Mouse (Mus musculus) liver, postnatal 0 days (tissue): ENCODE measurements around the gene Bves. TPM values are rescaled to one million over a fixed set of nuclear protein-coding genes. Genes with fewer than 3 reads are reported as not detected.
"Not testable (repeated sequence)": the region's sequence is repeated elsewhere in the genome, so short reads cannot be mapped to it uniquely, and the experiment has no call there.

Experiments
- ATAC-seq: fragments of 200-750 bp; cut with Nextera tagmentation; 2 replicates; pipeline ENCODE4 v1.8.0; 2017; ENCODE audit warnings: mild to moderate bottlenecking, moderate library complexity
- DNase-seq: peaks from one replicate; pipeline ENCODE4 v3.0.0-alpha.2; 2016
- H3K27ac ChIP-seq: fragments of 300-500 bp; sonication (generic); 2 replicates; pipeline ENCODE4 v1.5.1; 2014; ENCODE audit warnings: antibody characterized with exemption, moderate library complexity, mild to moderate bottlenecking, low read depth
- H3K27me3 ChIP-seq: fragments of 300-500 bp; sonication (generic); 2 replicates; pipeline ENCODE4 v1.6.1; 2014; ENCODE audit warnings: low read length, control low read depth, mixed read lengths; ENCODE audit not compliant: insufficient read depth
- H3K36me3 ChIP-seq: fragments of 300-500 bp; sonication (generic); replicated peaks from 2 replicates; pipeline ENCODE4 v1.6.1; 2014; ENCODE audit warnings: mild to moderate bottlenecking, control low read depth, low read length, moderate library complexity, mixed read lengths; ENCODE audit not compliant: insufficient read depth
- H3K4me1 ChIP-seq: fragments of 300-500 bp; sonication (generic); 2 replicates; pipeline ENCODE4 v1.6.1; 2014; ENCODE audit warnings: antibody characterized with exemption, mild to moderate bottlenecking, control low read depth; ENCODE audit not compliant: insufficient read depth
- H3K4me2 ChIP-seq: fragments of 300-500 bp; sonication (generic); 2 replicates; pipeline ENCODE4 v1.6.1; 2014; ENCODE audit warnings: low read depth, mild to moderate bottlenecking, low read length, moderate library complexity, mixed read lengths
- H3K4me3 ChIP-seq: fragments of 300-500 bp; sonication (generic); 2 replicates; pipeline ENCODE4 v1.5.1; 2014; ENCODE audit warnings: low read depth, low read length
- H3K9ac ChIP-seq: fragments of 300-500 bp; sonication (generic); replicated peaks from 2 replicates; pipeline ENCODE4 v1.6.1; 2014; ENCODE audit warnings: mild to moderate bottlenecking, moderate library complexity
- H3K9me3 ChIP-seq: fragments of 300-500 bp; sonication (generic); 2 replicates; pipeline ENCODE4 v1.6.1; 2016; ENCODE audit warnings: mild to moderate bottlenecking, control low read depth, low read length, mixed read lengths
- CTCF ChIP-seq: sonication (generic); IDR thresholded peaks from 2 replicates; pipeline ENCODE4 v1.5.1; 2016; ENCODE audit warnings: antibody characterized with exemption, low read depth
- EP300 ChIP-seq: IDR thresholded peaks from 2 replicates; pipeline ENCODE4 v1.6.1; 2016; ENCODE audit warnings: antibody characterized with exemption, low read depth, mild to moderate bottlenecking
- WGBS: fragments of 180-500 bp; shearing (Covaris S2); extraction: QIAGEN DNeasy Blood & Tissue Kit; methylation state at CpG from one replicate; pipeline ENCODE4 v1.1.7; 2014; ENCODE audit not compliant: insufficient replicate concordance; 5-methylcytosine and 5-hydroxymethylcytosine counted together
- polyA plus RNA-seq: library from polyadenylated mRNA; unstranded; fragments of >200 nt; fragmentation: Nextera tagmentation; extraction: Ambion mirVana; gene quantifications from 2 replicates; pipeline ENCODE4 v1.2.1, GENCODE M21; 2015

Bves gene
- polyA plus RNA-seq: 0.05 and 0.11 TPM in 2 replicates

- 3% methylated on average over 96 of the region's 116 CpGs for WGBS
- TF ChIP-seq CTCF: no peak
- TF ChIP-seq EP300: no peak
- ATAC-seq: no peak
- Histone ChIP-seq H3K4me2 (peak within 1 kb of the TSS; percentile 91), H3K4me1 (no peaks in the 10 kb centered on the region), H3K27ac (no peak within 1 kb of the TSS), H3K9ac (peak within 1 kb of the TSS; percentile 30; the same call in 1 of the 2 replicates), H3K9me3 (no peaks in the 10 kb centered on the region), H3K36me3 (no peaks in the 10 kb centered on the region), H3K4me3 (peak within 1 kb of the TSS; percentile 51), H3K27me3 (peaks cover 23% of the 10 kb centered on the region)
- DNase-seq: peak; percentile 18
Measured at GRCm38 (mm10) chr10:45335434-45336422, at the start of gene Bves. Gene Bves, plus strand, starts transcription at chr10:45335772.

- Histone ChIP-seq H3K9me3 (no peaks in the 10 kb centered on the region), H3K27ac (no peak overlapping the region), H3K36me3 (no peaks in the 10 kb centered on the region), H3K4me3 (no peak overlapping the region), H3K27me3 (peaks cover 22% of the 10 kb centered on the region), H3K4me2 (no peak overlapping the region), H3K9ac (no peak overlapping the region), H3K4me1 (peaks cover 4% of the 10 kb centered on the region; the same call in 1 of the 2 replicates)
- 42% methylated on average over 7 of the region's 7 CpGs for WGBS
- ATAC-seq (no peak), DNase-seq (no peak)
- no peak for TF ChIP-seq EP300
- no peak for TF ChIP-seq CTCF
Measured at GRCm38 (mm10) chr10:45288351-45288750, 47.2 kb upstream of the Bves start.

GRCm38 (mm10) chr10:45289218-45290105, 46.1 kb upstream of the Bves start:
- H3K27me3 ChIP-seq: peaks cover 22% of the 10 kb centered on the region
- WGBS: 1% methylated on average over 68 of the region's 71 CpGs
- no peak overlapping the region for H3K27ac ChIP-seq
- peaks cover 4% of the 10 kb centered on the region; the same call in 1 of the 2 replicates for H3K4me1 ChIP-seq
- ATAC-seq (no peak), DNase-seq (peak; percentile 20)
- no peaks in the 10 kb centered on the region for H3K36me3 ChIP-seq
- H3K4me3 ChIP-seq: peak overlapping the region; percentile 48
- H3K9me3 ChIP-seq: no peaks in the 10 kb centered on the region
- TF ChIP-seq EP300: no peak
- no peak for TF ChIP-seq CTCF
- H3K4me2 ChIP-seq: peak overlapping the region; percentile 79
- 0 out of 2 replicates have a peak overlapping the region, but pooled peaks have one; percentile 7 for H3K9ac ChIP-seq

- H3K36me3 ChIP-seq: no peaks in the 10 kb centered on the region
- peaks cover 22% of the 10 kb centered on the region for H3K27me3 ChIP-seq
- H3K9me3 ChIP-seq: no peaks in the 10 kb centered on the region
- peaks cover 4% of the 10 kb centered on the region; the same call in 1 of the 2 replicates for H3K4me1 ChIP-seq
- 54% methylated on average over 5 of the region's 5 CpGs for WGBS
- no peak for TF ChIP-seq EP300
- TF ChIP-seq CTCF: no peak
- H3K4me3 ChIP-seq: no peak overlapping the region
- DNase-seq (no peak), ATAC-seq (no peak)
- no peak overlapping the region for H3K27ac ChIP-seq
- no peak overlapping the region for H3K4me2 ChIP-seq
- no peak overlapping the region for H3K9ac ChIP-seq
Measured at GRCm38 (mm10) chr10:45290618-45291017, 45.0 kb upstream of the Bves start.

- not testable (repeated sequence) for ATAC-seq, DNase-seq
Measured at GRCm38 (mm10) chr10:45292159-45292558, 43.4 kb upstream of the Bves start.

More at GRCm38 (mm10) chr10:45292159-45292558, 43.4 kb upstream of the Bves start:
- H3K27me3 ChIP-seq: peaks cover 22% of the 10 kb centered on the region
- not testable (repeated sequence) for H3K4me2 ChIP-seq, H3K27ac ChIP-seq, H3K9me3 ChIP-seq, H3K36me3 ChIP-seq, H3K4me1 ChIP-seq, H3K9ac ChIP-seq, H3K4me3 ChIP-seq
- WGBS: 59% methylated on average over 4 of the region's 4 CpGs
